Mouse (Mus musculus) C2C12 (cell line): ENCODE measurements around the gene Rsph1.

Experiments
- CEBPB ChIP-seq: IDR thresholded peaks from one replicate; pipeline ENCODE4 v1.6.1; 2011; ENCODE audit warnings: low read depth, mild to moderate bottlenecking, control low read depth, moderate library complexity
- CTCF ChIP-seq: IDR thresholded peaks from one replicate; pipeline ENCODE4 v1.5.1; 2011; ENCODE audit not compliant: control insufficient read depth, insufficient read depth, insufficient read length
- MAX ChIP-seq: IDR thresholded peaks from one replicate; pipeline ENCODE4 v1.6.1; 2011; ENCODE audit warnings: mild to moderate bottlenecking, control low read depth
- MYOG ChIP-seq: IDR thresholded peaks from one replicate; pipeline ENCODE4 v1.6.1; 2011; ENCODE audit not compliant: control insufficient read depth, insufficient read length; ENCODE audit errors: extremely low read depth
- USF1 ChIP-seq: IDR thresholded peaks from one replicate; pipeline ENCODE4 v1.6.1; 2011; ENCODE audit warnings: low read depth, mild to moderate bottlenecking, control low read depth, moderate library complexity

DNA sequence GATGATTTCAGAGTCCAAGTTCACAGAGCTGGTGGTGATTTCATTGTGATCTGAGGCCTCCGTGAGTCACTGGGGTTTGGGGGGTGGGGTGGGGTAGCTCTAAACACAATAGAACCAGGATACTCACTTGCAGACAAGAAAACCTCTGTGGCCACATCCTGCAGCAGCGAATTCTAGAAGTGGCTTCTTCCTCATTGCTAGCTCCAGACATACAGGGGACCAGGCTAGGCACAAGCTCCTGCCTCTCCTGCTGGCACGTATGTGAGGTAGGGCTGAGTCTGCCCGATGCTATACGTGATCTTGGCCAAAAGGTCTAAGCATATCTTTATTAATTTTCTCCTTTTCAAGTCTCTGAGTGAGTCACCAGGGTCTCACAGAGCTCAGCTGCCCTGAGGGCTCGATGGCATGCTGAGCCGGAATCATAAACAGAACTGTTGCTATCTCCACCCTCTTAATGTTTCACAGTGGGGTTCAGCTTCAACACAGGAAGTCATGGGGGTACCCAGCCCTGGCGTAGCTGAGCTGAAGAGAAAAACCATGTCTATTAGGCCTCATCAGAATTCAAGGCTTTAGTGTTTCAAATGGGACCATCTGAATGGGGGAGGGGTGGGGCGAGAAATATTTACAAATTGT, 49.2 kb upstream of the Rsph1 start:
- TF ChIP-seq CTCF = no peak
- TF ChIP-seq USF1 = no peak
- no peak for TF ChIP-seq MAX
- no peak for TF ChIP-seq CEBPB
- TF ChIP-seq MYOG = no peak
